ENCODE assay signal across 18 mouse cellular contexts in the genomic region with DNA sequence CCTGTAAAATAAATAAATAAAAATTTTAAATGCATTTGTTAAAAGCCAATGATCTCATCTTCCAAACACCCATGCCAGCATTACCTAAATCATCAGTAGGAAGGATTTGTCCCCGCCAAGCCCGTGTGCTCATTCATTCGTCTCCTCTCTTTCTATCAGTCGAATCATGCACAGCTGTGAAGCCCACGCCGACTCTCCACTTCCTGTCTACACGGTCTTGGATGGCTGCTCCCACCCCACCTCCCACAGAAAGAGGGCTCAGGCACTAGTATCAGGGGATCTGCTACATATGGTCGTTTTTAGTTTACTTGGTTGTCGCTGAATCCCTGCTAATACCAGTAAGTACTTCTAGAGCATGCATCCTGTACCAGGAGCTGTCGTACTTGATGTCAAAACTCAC.
DNase-seq lines count a peak whose midpoint lies in the region; ATAC-seq and TF ChIP-seq lines count a peak whose summit lies in the region.
"Had no signal": no experiment of that assay in that cellular context is flagged by ENCODE, and none has a peak within 500 bp of the region (broad histone marks: within the 10 kb centered on the region; RNA-seq: fewer than 3 reads in every experiment).

No protein-coding gene starts in this region.

- WGBS in hindbrain, embryonic 11.5 days: 77% methylated on average over 10 of the region's 10 CpGs
- 70% methylated on average over 10 of the region's 10 CpGs for WGBS in hindbrain, embryonic 16.5 days
- WGBS in kidney, postnatal 0 days: 35% methylated on average over 10 of the region's 10 CpGs
- WGBS in thymus, adult 2 months: 36% methylated on average over 10 of the region's 10 CpGs

- no peak for DNase-seq in hindbrain, embryonic 11.5 days (ENCODE audit: low spot score)
- DNase-seq in kidney, postnatal 0 days (ENCODE audit: low spot score): peak; percentile 60
- no peak for DNase-seq in kidney, postnatal 25 days
- DNase-seq in thymus, postnatal 4 days: peak; percentile 25
- no peak for DNase-seq in thymus, adult 2 months
- DNase-seq in splenic B cell, adult 2 months (ENCODE audit: low read depth, low spot score): peak; percentile 26
- no peak for DNase-seq in right cerebral cortex, postnatal 4 days
- DNase-seq: adrenal gland, postnatal 14 days; cerebellum, adult 18-20 months; cerebellum, adult 9-11 months; cerebellum, postnatal 36 days; gastrocnemius, postnatal 25 days had no signal

- no peak for TF ChIP-seq POLR2A in thymus, adult 2 months (IDR thresholded peaks at IDR 0.05; ENCODE audit: control insufficient read depth, extremely low read depth, insufficient read depth, low read length, poor library complexity)

- H3K36me3 ChIP-seq in hindbrain, embryonic 11.5 days (ENCODE audit: control insufficient read depth, insufficient read depth, low read length): no peaks in the 10 kb centered on the region
- no peaks in the 10 kb centered on the region for H3K36me3 ChIP-seq in hindbrain, embryonic 16.5 days (ENCODE audit: control insufficient read depth, insufficient read depth, low read length)
- H3K36me3 ChIP-seq in kidney, postnatal 0 days (ENCODE audit: insufficient read depth, low read length): no peaks in the 10 kb centered on the region
- no peaks in the 10 kb centered on the region for H3K36me3 ChIP-seq in thymus, adult 2 months (ENCODE audit: control insufficient read depth, insufficient read depth, low read length)
- H3K36me3 ChIP-seq in splenic B cell, adult 2 months (ENCODE audit: control insufficient read depth, insufficient read depth, low read length, poor library complexity, severe bottlenecking): no peaks in the 10 kb centered on the region
- H3K36me3 ChIP-seq: heart, embryonic 12.5 days; hindbrain, embryonic 12.5 days had no signal

- H3K9me3 ChIP-seq in hindbrain, embryonic 11.5 days (ENCODE audit: control insufficient read depth, low read length): no peaks in the 10 kb centered on the region
- H3K9me3 ChIP-seq in hindbrain, embryonic 16.5 days (ENCODE audit: control insufficient read depth, low read length): no peaks in the 10 kb centered on the region
- H3K9me3 ChIP-seq in kidney, postnatal 0 days (replicated peaks; ENCODE audit: low read length): no peaks in the 10 kb centered on the region
- H3K9me3 ChIP-seq: heart, embryonic 12.5 days; hindbrain, embryonic 12.5 days had no signal

- TF ChIP-seq CTCF in kidney, postnatal 0 days (IDR thresholded peaks at IDR 0.05; ENCODE audit: low read depth): no peak
- no peak for TF ChIP-seq CTCF in thymus, adult 2 months (IDR thresholded peaks at IDR 0.05; ENCODE audit: borderline replicate concordance, control insufficient read depth, extremely low read depth, insufficient read depth, low read length, poor library complexity)

- ATAC-seq in hindbrain, embryonic 11.5 days (ENCODE audit: low FRiP score): no peak
- ATAC-seq in hindbrain, embryonic 16.5 days: no peak
- ATAC-seq in kidney, postnatal 0 days (replicated peaks; ENCODE audit: low FRiP score, low read depth): no peak; the same call in 1 of the 2 replicates
- ATAC-seq: activated CD4-positive, CD25-positive, alpha-beta regulatory T cell, adult 4 months; forebrain, embryonic 16.5 days; Patski had no signal

- no peaks in the 10 kb centered on the region for H3K27me3 ChIP-seq in hindbrain, embryonic 11.5 days (ENCODE audit: control insufficient read depth, insufficient read depth, low read length)
- no peaks in the 10 kb centered on the region for H3K27me3 ChIP-seq in hindbrain, embryonic 16.5 days (replicated peaks; ENCODE audit: control insufficient read depth, insufficient read depth, low read length)
- H3K27me3 ChIP-seq in kidney, postnatal 0 days (ENCODE audit: insufficient read depth, low read length): no peaks in the 10 kb centered on the region
- no peaks in the 10 kb centered on the region for H3K27me3 ChIP-seq in thymus, adult 2 months (ENCODE audit: control insufficient read depth, insufficient read depth, low read length)
- no peaks in the 10 kb centered on the region for H3K27me3 ChIP-seq in splenic B cell, adult 2 months (ENCODE audit: control insufficient read depth, insufficient read depth, low read length, poor library complexity, severe bottlenecking)
- H3K27me3 ChIP-seq: heart, embryonic 12.5 days; hindbrain, embryonic 12.5 days had no signal

- H3K4me3 ChIP-seq in hindbrain, embryonic 11.5 days (ENCODE audit: low read depth, low read length): no peak overlapping the region
- H3K4me3 ChIP-seq in hindbrain, embryonic 16.5 days (ENCODE audit: low read length): no peak overlapping the region
- no peak overlapping the region for H3K4me3 ChIP-seq in kidney, postnatal 0 days (replicated peaks; ENCODE audit: low read depth, low read length)
- no peak overlapping the region for H3K4me3 ChIP-seq in thymus, adult 2 months (ENCODE audit: control insufficient read depth, insufficient read depth, low read length)
- H3K4me3 ChIP-seq: heart, embryonic 12.5 days; hindbrain, embryonic 12.5 days had no signal

- peak overlapping the region; percentile 27; the same call in 1 of the 2 replicates for H3K27ac ChIP-seq in hindbrain, embryonic 11.5 days (ENCODE audit: low read depth, low read length)
- H3K27ac ChIP-seq in hindbrain, embryonic 16.5 days (ENCODE audit: low read depth, low read length): no peak overlapping the region
- H3K27ac ChIP-seq in kidney, postnatal 0 days: no peak overlapping the region; the same call in 1 of the 2 replicates
- no peak overlapping the region for H3K27ac ChIP-seq in thymus, adult 2 months (ENCODE audit: control insufficient read depth, insufficient read depth, low read length)
- H3K27ac ChIP-seq: hindbrain, embryonic 12.5 days had no signal

- H3K4me2 ChIP-seq in hindbrain, embryonic 11.5 days (replicated peaks; ENCODE audit: low read depth, low read length): no peak overlapping the region
- no peak overlapping the region for H3K4me2 ChIP-seq in hindbrain, embryonic 16.5 days (ENCODE audit: low read length)
- H3K4me2 ChIP-seq in kidney, postnatal 0 days (ENCODE audit: low read length): no peak overlapping the region
- H3K4me2 ChIP-seq: heart, embryonic 12.5 days; hindbrain, embryonic 12.5 days had no signal

- peaks cover 4% of the 10 kb centered on the region; the same call in 1 of the 2 replicates for H3K4me1 ChIP-seq in hindbrain, embryonic 11.5 days (replicated peaks; ENCODE audit: control insufficient read depth, insufficient read depth, low read length)
- H3K4me1 ChIP-seq in hindbrain, embryonic 16.5 days (ENCODE audit: control insufficient read depth, insufficient read depth, low read depth, low read length): peaks cover 15% of the 10 kb centered on the region
- H3K4me1 ChIP-seq in kidney, postnatal 0 days (replicated peaks; ENCODE audit: insufficient read depth, low read length): peaks cover 19% of the 10 kb centered on the region; the same call in 1 of the 2 replicates
- H3K4me1 ChIP-seq in thymus, adult 2 months (replicated peaks; ENCODE audit: control insufficient read depth, insufficient read depth, low read length): no peaks in the 10 kb centered on the region

- no peak overlapping the region for H3K9ac ChIP-seq in hindbrain, embryonic 11.5 days (ENCODE audit: low read depth, low read length)
- no peak overlapping the region for H3K9ac ChIP-seq in hindbrain, embryonic 16.5 days (ENCODE audit: low read depth, low read length)
- H3K9ac ChIP-seq in kidney, postnatal 0 days (ENCODE audit: low read depth, low read length): no peak overlapping the region
- H3K9ac ChIP-seq: heart, embryonic 12.5 days; hindbrain, embryonic 12.5 days had no signal

Comparison
In these comparisons a context has a peak if more than half of its experiments do, and no peak if none do; other contexts are left out.
1. DNase-seq: peak in kidney, postnatal 0 days (single experiment), thymus, postnatal 4 days (single experiment) and splenic B cell, adult 2 months (single experiment); none in hindbrain, embryonic 11.5 days (single experiment), kidney, postnatal 25 days (0 of 2), thymus, adult 2 months (single experiment) and right cerebral cortex, postnatal 4 days (single experiment).